7 mouse cellular contexts compared by ENCODE assay signal in genomic region chr6:86365371-86366124, GRCm38 (mm10). TPM values are rescaled to one million over a fixed set of nuclear protein-coding genes. Genes with fewer than 3 reads are reported as not detected.
DNase-seq lines count a peak whose midpoint lies in the region; ATAC-seq lines count a peak whose summit lies in the region.

Gene Fam136a, plus strand, starts transcription at chr6:86365646.

- intact Hi-C loops in left cerebral cortex, postnatal 36 days (cut with DNase I): loop anchor here (1.0 to 2.0 kb wide), 3 partner anchors 171 to 337 kb away; partner anchors contain the start of genes Add2 and Tgfa

- peak within 1 kb of the TSS; percentile 64 for H3K4me3 ChIP-seq in intestine, embryonic 16.5 days (ENCODE audit: low read length)
- H3K4me3 ChIP-seq in midbrain, embryonic 11.5 days (ENCODE audit: low read depth, low read length): peak within 1 kb of the TSS; percentile 65

- peak; percentile 94 for ATAC-seq in intestine, embryonic 16.5 days
- peak; percentile 96 for ATAC-seq in midbrain, embryonic 11.5 days (ENCODE audit: low FRiP score)

- DNase-seq in adrenal gland, adult 8-10 months: peak; percentile 94
- DNase-seq in embryo, embryonic 9.5 days (ENCODE audit: extremely low spot score): peak; percentile 100
- DNase-seq in gastrocnemius, postnatal 4 days (ENCODE audit: low spot score in 2 of 2): peak; percentile 94 to 97
- peak; percentile 88 to 90 for DNase-seq in left cerebral cortex, postnatal 36 days (ENCODE audit: low spot score in 2 of 2)
- peak; percentile 100 for DNase-seq in midbrain, embryonic 11.5 days (ENCODE audit: low spot score, missing footprints)
- DNase-seq in skeletal muscle tissue, adult 2 months (ENCODE audit: low read depth, low spot score): peak; percentile 99

- peak within 1 kb of the TSS; percentile 78 for H3K4me2 ChIP-seq in intestine, embryonic 16.5 days (ENCODE audit: low read depth, low read length)
- H3K4me2 ChIP-seq in midbrain, embryonic 11.5 days: peak within 1 kb of the TSS; percentile 84

- H3K27ac ChIP-seq in intestine, embryonic 16.5 days (ENCODE audit: low read length): peak within 1 kb of the TSS; percentile 95
- H3K27ac ChIP-seq in midbrain, embryonic 11.5 days (ENCODE audit: low read depth, low read length): no peak within 1 kb of the TSS; the same call in 1 of the 2 replicates

- H3K4me1 ChIP-seq in intestine, embryonic 16.5 days (ENCODE audit: control insufficient read depth, insufficient read depth, low read length): peaks cover 7% of the 10 kb centered on the region
- peaks cover 14% of the 10 kb centered on the region for H3K4me1 ChIP-seq in midbrain, embryonic 11.5 days (ENCODE audit: control insufficient read depth, insufficient read depth, low read length)

- 0 out of 2 replicates have a peak, but pooled peaks cover 3% of the 10 kb centered on the region for H3K36me3 ChIP-seq in intestine, embryonic 16.5 days (ENCODE audit: control insufficient read depth, insufficient read depth, low read length)
- no peaks in the 10 kb centered on the region for H3K36me3 ChIP-seq in midbrain, embryonic 11.5 days (ENCODE audit: control insufficient read depth, insufficient read depth, low read length)

- WGBS in intestine, embryonic 16.5 days: under 1% methylated on average over 76 of the region's 76 CpGs
- under 1% methylated on average over 68 of the region's 76 CpGs for WGBS in midbrain, embryonic 11.5 days

- no peaks in the 10 kb centered on the region for H3K9me3 ChIP-seq in intestine, embryonic 16.5 days (ENCODE audit: control insufficient read depth, low read length)
- no peaks in the 10 kb centered on the region for H3K9me3 ChIP-seq in midbrain, embryonic 11.5 days (ENCODE audit: control insufficient read depth, low read length)

- peak within 1 kb of the TSS; percentile 89 for H3K9ac ChIP-seq in intestine, embryonic 16.5 days (ENCODE audit: low read depth, low read length)
- H3K9ac ChIP-seq in midbrain, embryonic 11.5 days (ENCODE audit: low read length): peak within 1 kb of the TSS; percentile 84

- H3K27me3 ChIP-seq in intestine, embryonic 16.5 days (replicated peaks; ENCODE audit: control insufficient read depth, insufficient read depth, low read length): no peaks in the 10 kb centered on the region
- no peaks in the 10 kb centered on the region for H3K27me3 ChIP-seq in midbrain, embryonic 11.5 days (ENCODE audit: control insufficient read depth, insufficient read depth, low read length)

RNA-seq across cellular contexts. Expression of gene Fam136a, which starts in this region (rescaled TPM):
- 10 to 100 TPM; 47.5 to 96.0 (median 73.9) TPM for total RNA-seq in adrenal gland, adult 8-10 months (2022)
- total RNA-seq in gastrocnemius, postnatal 4 days (2021): 10 to 100 TPM; 47.8 to 50.2 TPM
- 163 and 176 TPM in 2 replicates for polyA plus RNA-seq in intestine, embryonic 16.5 days (2015; fragmentation: Nextera tagmentation; extraction: Ambion mirVana)
- 10 to 100 TPM; 23.3 to 25.2 TPM for total RNA-seq in left cerebral cortex, postnatal 36 days (2021)
- polyA plus RNA-seq in midbrain, embryonic 11.5 days (2014; fragmentation: Nextera tagmentation; extraction: Ambion mirVana): 147 and 152 TPM in 2 replicates
